Mouse (Mus musculus): ENCODE results near the gene Hmcn2. TPM values are rescaled to one million over a fixed set of nuclear protein-coding genes. Genes with fewer than 3 reads are reported as not detected.
A peak's percentile ranks its signal among the peaks of the same experiment; 100 is the strongest.

Gene Hmcn2
- polyA plus RNA-seq, 1 experiment from 2014 or later, result 0.10 TPM

DNA sequence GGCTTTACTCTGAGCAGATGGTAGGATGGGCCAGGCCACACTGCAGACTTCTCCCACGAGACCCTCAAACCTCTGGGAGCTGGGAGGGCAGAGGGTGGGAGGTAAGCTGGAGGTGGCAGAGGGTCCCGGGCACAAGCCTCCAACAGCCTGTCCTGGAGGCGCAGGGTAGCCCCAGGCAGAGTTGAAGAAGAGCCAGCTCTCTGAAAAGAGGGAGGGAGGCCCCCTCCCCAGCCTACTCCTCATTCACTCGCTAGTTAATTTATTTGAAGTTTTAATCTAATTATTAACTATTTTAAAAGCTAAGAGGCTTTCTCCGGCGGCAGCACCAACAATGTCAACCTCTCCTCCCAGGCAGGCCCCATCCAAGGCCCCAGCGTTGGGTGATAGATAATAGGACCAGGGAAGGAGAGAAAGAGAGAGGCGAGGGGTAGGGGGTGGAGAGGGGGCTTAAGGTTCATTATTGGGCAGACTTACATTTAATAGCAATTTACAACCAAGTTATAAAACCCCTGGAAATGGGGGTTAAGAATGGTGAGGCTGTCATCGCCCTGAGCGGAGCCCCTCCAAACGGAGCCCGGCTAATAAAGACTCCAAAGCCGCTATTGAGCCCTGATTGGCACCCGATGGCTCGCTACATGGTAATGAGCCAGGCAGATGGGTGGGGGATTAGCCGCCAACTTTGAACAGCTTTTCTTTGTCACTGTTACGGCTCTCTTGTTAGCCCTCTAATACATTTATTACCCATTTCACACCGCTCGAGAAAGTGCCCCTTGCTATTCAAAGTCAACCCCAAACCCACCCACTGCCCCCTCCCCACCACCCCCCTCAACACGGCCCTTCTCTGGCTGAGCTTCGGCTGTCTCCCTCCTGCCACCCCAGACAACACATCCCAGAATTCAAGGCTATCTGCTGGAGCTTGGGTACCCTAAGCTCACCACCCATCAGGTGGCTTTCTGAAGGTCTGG is 185.4 kb downstream of the Hmcn2 start:
- peak overlapping the region; percentile 28 for H3K4me2 ChIP-seq
- H3K9me3 ChIP-seq (ENCODE audit: control insufficient read depth, low read length), result no peaks in the 10 kb centered on the region
- H3K27ac ChIP-seq (ENCODE audit: low read depth, low read length), result peak overlapping the region; percentile 49; the same call in 1 of the 2 replicates
- H3K4me1 ChIP-seq (ENCODE audit: control insufficient read depth, insufficient read depth, low read length), result peaks cover 85% of the 10 kb centered on the region
- no peak overlapping the region for H3K9ac ChIP-seq (ENCODE audit: low read length)
- no peak overlapping the region for H3K4me3 ChIP-seq (ENCODE audit: low read depth, low read length)
- H3K27me3 ChIP-seq (ENCODE audit: control insufficient read depth, insufficient read depth, low read length), result peaks cover 82% of the 10 kb centered on the region
- no peaks in the 10 kb centered on the region for H3K36me3 ChIP-seq (ENCODE audit: control insufficient read depth, insufficient read depth, low read length)
- ATAC-seq (ENCODE audit: low FRiP score), result peak; percentile 83
- 12% methylated on average over 21 of the region's 21 CpGs for WGBS
- DNase-seq (ENCODE audit: low spot score, missing footprints), result peak; percentile 94

DNA sequence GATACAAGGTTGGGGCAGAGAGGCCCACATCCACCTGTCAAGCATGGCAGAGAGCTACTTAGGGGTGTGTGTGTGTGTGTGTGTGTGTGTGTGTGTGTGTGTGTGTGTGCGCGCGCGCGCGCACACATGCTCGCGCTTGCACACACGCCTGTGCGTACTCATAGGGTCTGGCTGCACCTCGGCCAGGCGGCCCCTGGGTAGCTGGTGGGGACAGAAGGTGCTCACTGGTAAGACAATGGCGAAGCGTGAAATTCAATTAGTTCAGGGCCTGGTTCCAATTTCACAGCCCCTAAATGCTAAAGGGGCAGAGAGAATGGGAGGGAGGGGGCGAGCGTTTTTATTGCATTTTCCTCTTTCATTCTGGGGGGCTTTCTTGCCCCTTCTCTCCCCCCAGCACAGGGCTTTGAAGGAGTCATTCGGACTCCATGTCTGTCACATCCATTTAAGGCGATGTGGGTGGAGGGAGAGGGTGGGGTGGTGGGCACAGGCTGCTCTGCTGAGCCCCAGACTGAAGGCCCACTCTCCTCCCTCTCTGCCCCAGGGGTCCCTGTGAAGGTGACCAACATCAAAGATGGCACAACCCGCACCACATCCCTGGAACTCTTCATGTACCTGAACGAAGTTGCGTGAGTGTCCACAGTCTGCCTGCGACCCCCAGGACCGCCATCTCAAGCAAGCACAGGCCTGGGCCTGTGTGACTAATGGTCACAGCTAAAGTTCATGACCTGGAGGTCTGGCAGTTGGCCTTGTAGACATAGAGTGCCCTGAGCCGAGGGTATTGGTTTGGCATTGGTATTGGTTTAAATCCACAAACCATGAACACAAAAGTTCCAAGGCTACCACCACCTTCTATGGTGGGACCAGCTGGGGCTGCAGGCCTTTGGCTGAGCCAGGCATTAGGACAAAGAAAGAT is 186.3 kb downstream of the Hmcn2 start:
- Histone ChIP-seq H3K9me3 (ENCODE audit: control insufficient read depth, low read length) (no peaks in the 10 kb centered on the region), H3K27me3 (ENCODE audit: control insufficient read depth, insufficient read depth, low read length) (peaks cover 83% of the 10 kb centered on the region), H3K36me3 (ENCODE audit: control insufficient read depth, insufficient read depth, low read length) (no peaks in the 10 kb centered on the region), H3K4me2 (peak overlapping the region; percentile 27; the same call in 1 of the 2 replicates), H3K4me1 (ENCODE audit: control insufficient read depth, insufficient read depth, low read length) (peaks cover 79% of the 10 kb centered on the region), H3K9ac (ENCODE audit: low read length) (no peak overlapping the region), H3K4me3 (ENCODE audit: low read depth, low read length) (no peak overlapping the region), H3K27ac (ENCODE audit: low read depth, low read length) (peak overlapping the region; percentile 49)
- ATAC-seq (ENCODE audit: low FRiP score) (peak; percentile 79), DNase-seq (ENCODE audit: low spot score, missing footprints) (peak; percentile 94)
- WGBS, result 45% methylated on average over 24 of the region's 24 CpGs

DNA sequence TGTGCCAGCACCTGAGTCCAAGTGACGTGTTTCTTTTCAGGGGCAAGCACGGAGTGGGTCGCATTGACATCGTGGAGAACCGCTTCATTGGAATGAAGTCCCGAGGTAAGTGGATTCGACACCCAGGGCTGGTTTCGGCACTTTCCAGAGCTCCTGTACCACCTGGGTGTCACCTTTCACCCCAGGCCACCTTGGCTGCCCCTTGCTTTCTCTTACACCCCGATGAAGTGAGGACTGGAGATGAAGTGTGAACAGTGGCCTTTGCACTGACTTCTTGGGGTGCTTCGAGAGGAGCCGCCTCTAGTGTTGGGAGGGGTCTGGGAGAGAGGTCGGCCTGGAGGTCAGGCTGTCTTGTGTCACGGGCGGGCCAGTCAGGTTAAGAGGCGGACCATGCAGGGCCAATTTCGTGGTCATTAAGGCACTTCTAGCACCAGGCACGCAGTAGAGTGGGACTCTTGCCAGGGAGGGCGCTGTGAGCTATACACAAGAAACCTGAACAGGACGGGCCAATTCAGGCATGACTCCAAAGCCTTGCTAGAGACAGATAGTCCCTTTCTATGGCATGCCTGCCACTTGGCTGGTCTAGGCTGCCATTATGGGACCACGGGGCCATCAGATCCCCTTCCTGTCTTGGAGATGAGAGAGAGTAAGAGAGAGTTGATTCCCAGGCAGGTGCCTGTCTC is 187.4 kb downstream of the Hmcn2 start:
- 46% methylated on average over 20 of the region's 20 CpGs for WGBS
- H3K36me3 ChIP-seq (ENCODE audit: control insufficient read depth, insufficient read depth, low read length), result no peaks in the 10 kb centered on the region
- peaks cover 68% of the 10 kb centered on the region for H3K4me1 ChIP-seq (ENCODE audit: control insufficient read depth, insufficient read depth, low read length)
- no peak overlapping the region for H3K4me2 ChIP-seq
- no peaks in the 10 kb centered on the region for H3K9me3 ChIP-seq (ENCODE audit: control insufficient read depth, low read length)
- H3K4me3 ChIP-seq (ENCODE audit: low read depth, low read length), result no peak overlapping the region
- ATAC-seq (ENCODE audit: low FRiP score) (no peak), DNase-seq (ENCODE audit: low spot score, missing footprints) (peak; percentile 91)
- no peak overlapping the region for H3K27ac ChIP-seq (ENCODE audit: low read depth, low read length)
- peaks cover 79% of the 10 kb centered on the region for H3K27me3 ChIP-seq (ENCODE audit: control insufficient read depth, insufficient read depth, low read length)
- H3K9ac ChIP-seq (ENCODE audit: low read length), result no peak overlapping the region

DNA sequence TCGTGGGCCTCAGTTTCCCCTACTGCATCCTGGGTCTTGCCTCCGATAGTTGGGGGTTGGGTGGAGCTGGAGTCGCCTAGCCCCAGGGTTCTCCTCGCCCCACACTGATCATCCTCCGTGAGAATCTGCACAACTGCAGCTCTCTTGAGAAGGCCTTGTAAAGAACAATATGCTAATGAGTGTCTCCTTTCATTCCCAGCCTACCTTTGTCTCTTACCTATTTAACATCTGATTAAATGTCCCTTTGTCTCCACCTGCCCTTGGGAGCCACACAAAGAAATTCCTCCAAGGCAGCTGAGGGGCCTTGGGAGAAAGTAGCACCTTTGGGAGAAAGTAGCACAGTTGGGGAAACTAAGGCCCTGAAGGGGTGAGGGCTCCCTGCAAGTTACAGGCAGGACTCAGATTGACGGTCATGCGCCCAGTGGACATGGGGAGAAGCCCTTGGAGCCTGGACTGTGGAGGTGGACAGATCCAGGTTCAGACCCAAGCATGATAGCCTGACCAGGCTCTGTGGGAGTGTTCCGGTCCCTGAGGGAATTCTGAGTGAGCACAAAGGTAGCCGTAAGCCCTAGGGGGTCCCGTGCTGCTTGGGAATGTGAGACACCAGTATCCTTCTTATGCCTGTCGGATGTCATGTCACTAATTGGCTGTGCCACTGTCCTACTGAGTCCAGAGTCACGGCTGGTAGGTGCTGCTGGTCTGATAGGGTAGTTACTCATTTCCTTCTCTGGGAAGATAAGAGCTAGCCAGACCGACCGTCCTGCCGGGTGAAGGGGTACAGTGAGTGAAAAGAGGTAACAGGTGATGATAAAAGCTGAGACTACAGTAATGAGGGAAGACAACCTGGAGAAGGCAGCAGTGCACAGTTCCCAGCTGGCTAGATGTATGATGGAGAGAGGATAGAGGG is 188.7 kb downstream of the Hmcn2 start:
- no peak overlapping the region for H3K4me3 ChIP-seq (ENCODE audit: low read depth, low read length)
- DNase-seq (ENCODE audit: low spot score, missing footprints) (no peak), ATAC-seq (ENCODE audit: low FRiP score) (no peak)
- H3K27ac ChIP-seq (ENCODE audit: low read depth, low read length), result no peak overlapping the region
- no peaks in the 10 kb centered on the region for H3K9me3 ChIP-seq (ENCODE audit: control insufficient read depth, low read length)
- H3K36me3 ChIP-seq (ENCODE audit: control insufficient read depth, insufficient read depth, low read length), result no peaks in the 10 kb centered on the region
- H3K9ac ChIP-seq (ENCODE audit: low read length), result no peak overlapping the region
- H3K27me3 ChIP-seq (ENCODE audit: control insufficient read depth, insufficient read depth, low read length), result peaks cover 69% of the 10 kb centered on the region
- WGBS, result 48% methylated on average over 15 of the region's 15 CpGs
- H3K4me1 ChIP-seq (ENCODE audit: control insufficient read depth, insufficient read depth, low read length), result peaks cover 55% of the 10 kb centered on the region
- no peak overlapping the region for H3K4me2 ChIP-seq

DNA sequence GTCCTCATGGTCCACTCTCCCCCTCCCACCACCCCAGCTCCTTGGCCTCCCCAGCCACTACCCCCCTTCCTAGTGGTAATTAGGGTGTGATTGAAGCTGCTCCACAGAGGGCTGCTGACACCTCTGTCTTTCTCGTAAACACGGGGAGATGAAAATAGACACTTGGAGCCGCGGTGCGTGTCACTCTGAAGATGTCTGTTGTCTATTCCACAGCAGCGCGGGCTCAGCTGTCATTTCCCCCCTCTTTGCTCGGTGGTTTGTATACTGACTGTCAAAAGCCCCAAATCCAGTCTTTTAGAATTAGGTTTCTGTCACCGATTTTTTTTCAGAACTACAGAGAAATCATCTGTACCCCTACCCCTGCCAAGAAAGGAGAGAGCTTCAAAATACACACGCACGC is 191.3 kb downstream of the Hmcn2 start:
- Histone ChIP-seq H3K4me2 (no peak overlapping the region), H3K4me1 (ENCODE audit: control insufficient read depth, insufficient read depth, low read length) (peaks cover 29% of the 10 kb centered on the region), H3K36me3 (ENCODE audit: control insufficient read depth, insufficient read depth, low read length) (no peaks in the 10 kb centered on the region), H3K27me3 (ENCODE audit: control insufficient read depth, insufficient read depth, low read length) (peaks cover 58% of the 10 kb centered on the region), H3K9ac (ENCODE audit: low read length) (no peak overlapping the region), H3K4me3 (ENCODE audit: low read depth, low read length) (no peak overlapping the region), H3K9me3 (ENCODE audit: control insufficient read depth, low read length) (no peaks in the 10 kb centered on the region), H3K27ac (ENCODE audit: low read depth, low read length) (no peak overlapping the region)
- ATAC-seq (ENCODE audit: low FRiP score) (no peak), DNase-seq (ENCODE audit: low spot score, missing footprints) (no peak)
- WGBS, result 59% methylated on average over 11 of the region's 11 CpGs

DNA sequence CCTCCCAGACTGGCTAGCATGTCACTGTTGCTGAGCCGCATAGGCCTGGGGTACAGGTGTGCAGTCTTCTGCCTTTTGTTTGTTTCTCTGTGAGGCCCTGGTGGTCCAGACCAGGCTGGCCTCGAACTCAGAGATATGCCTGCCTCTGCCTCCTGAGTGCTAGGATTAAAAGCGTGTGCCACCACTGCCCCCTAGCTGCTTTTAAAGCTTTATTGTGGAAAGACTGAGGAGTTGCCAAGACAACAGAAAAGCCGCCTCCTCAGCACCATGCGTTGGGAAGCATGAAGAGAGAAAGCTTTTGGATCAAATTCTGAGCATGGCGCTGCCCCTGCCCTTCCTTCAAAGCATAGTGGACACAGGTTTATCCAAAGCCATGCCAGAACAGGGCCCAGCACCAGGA is 194.6 kb downstream of the Hmcn2 start:
- H3K4me3 ChIP-seq (ENCODE audit: low read depth, low read length), result no peak overlapping the region
- ATAC-seq (ENCODE audit: low FRiP score) (no peak), DNase-seq (ENCODE audit: low spot score, missing footprints) (no peak)
- H3K27me3 ChIP-seq (ENCODE audit: control insufficient read depth, insufficient read depth, low read length), result peaks cover 34% of the 10 kb centered on the region
- WGBS, result 90% methylated on average over 6 of the region's 6 CpGs
- no peaks in the 10 kb centered on the region for H3K9me3 ChIP-seq (ENCODE audit: control insufficient read depth, low read length)
- no peak overlapping the region for H3K27ac ChIP-seq (ENCODE audit: low read depth, low read length)
- H3K36me3 ChIP-seq (ENCODE audit: control insufficient read depth, insufficient read depth, low read length), result no peaks in the 10 kb centered on the region
- no peak overlapping the region for H3K4me2 ChIP-seq
- H3K4me1 ChIP-seq (ENCODE audit: control insufficient read depth, insufficient read depth, low read length), result peaks cover 4% of the 10 kb centered on the region; the same call in 1 of the 2 replicates
- no peak overlapping the region for H3K9ac ChIP-seq (ENCODE audit: low read length)
